8 mouse cellular contexts compared by ENCODE assay signal in genomic region chr12:85280845-85281651, GRCm38 (mm10). TPM values are rescaled to one million over a fixed set of nuclear protein-coding genes. Genes with fewer than 3 reads are reported as not detected.
DNase-seq lines count a peak whose midpoint lies in the region; ATAC-seq and TF ChIP-seq lines count a peak whose summit lies in the region.

No protein-coding gene starts in this region.

- H3K79me2 ChIP-seq in myocyte (ENCODE audit: control insufficient read depth, insufficient read depth) = no peaks in the 10 kb centered on the region

- peak overlapping the region; percentile 91 for H3K4me3 ChIP-seq in kidney, embryonic 16.5 days (ENCODE audit: low read length)
- H3K4me3 ChIP-seq in embryonic facial prominence, embryonic 10.5 days = peak overlapping the region; percentile 84
- no peak overlapping the region for H3K4me3 ChIP-seq in intestine, embryonic 15.5 days (replicated peaks)
- peak overlapping the region; percentile 51 for H3K4me3 ChIP-seq in myocyte

- WGBS in kidney, embryonic 16.5 days = 72% methylated on average over 12 of the region's 12 CpGs
- WGBS in embryonic facial prominence, embryonic 10.5 days = 70% methylated on average over 12 of the region's 12 CpGs
- WGBS in intestine, embryonic 15.5 days = 58% methylated on average over 12 of the region's 12 CpGs

- H3K9me3 ChIP-seq in kidney, embryonic 16.5 days (ENCODE audit: low read length) = no peaks in the 10 kb centered on the region
- H3K9me3 ChIP-seq in embryonic facial prominence, embryonic 10.5 days = no peaks in the 10 kb centered on the region
- H3K9me3 ChIP-seq in intestine, embryonic 15.5 days = no peaks in the 10 kb centered on the region

- 0 out of 2 replicates have a peak, but pooled peaks cover 6% of the 10 kb centered on the region for H3K36me3 ChIP-seq in kidney, embryonic 16.5 days (ENCODE audit: insufficient read depth, low read length)
- H3K36me3 ChIP-seq in embryonic facial prominence, embryonic 10.5 days (replicated peaks) = no peaks in the 10 kb centered on the region
- no peaks in the 10 kb centered on the region for H3K36me3 ChIP-seq in intestine, embryonic 15.5 days
- no peaks in the 10 kb centered on the region for H3K36me3 ChIP-seq in myocyte (ENCODE audit: control insufficient read depth, insufficient read depth)

- H3K9ac ChIP-seq in kidney, embryonic 16.5 days (replicated peaks; ENCODE audit: low read length) = no peak overlapping the region
- H3K9ac ChIP-seq in intestine, embryonic 15.5 days = no peak overlapping the region

- DNase-seq in kidney, adult 11 months = no peak
- DNase-seq in embryonic facial prominence, embryonic 10.5 days (ENCODE audit: low spot score) = no peak
- DNase-seq in adrenal gland, postnatal 36 days = no peak
- DNase-seq in gastrocnemius, postnatal 25 days = no peak
- no peak for DNase-seq in Muller cell, postnatal 12 days (ENCODE audit: inconsistent ontology term)

- H3ac ChIP-seq in myocyte (ENCODE audit: control insufficient read depth, insufficient read length) = no peak overlapping the region

- no peaks in the 10 kb centered on the region for H3K27me3 ChIP-seq in kidney, embryonic 16.5 days (ENCODE audit: insufficient read depth, low read length)
- no peaks in the 10 kb centered on the region for H3K27me3 ChIP-seq in embryonic facial prominence, embryonic 10.5 days (replicated peaks; ENCODE audit: low read depth, poor library complexity, severe bottlenecking)
- no peaks in the 10 kb centered on the region for H3K27me3 ChIP-seq in intestine, embryonic 15.5 days (replicated peaks)
- no peaks in the 10 kb centered on the region for H3K27me3 ChIP-seq in myocyte (ENCODE audit: control insufficient read depth, insufficient read depth, insufficient read length)

- ATAC-seq in kidney, embryonic 16.5 days (ENCODE audit: low FRiP score, low TSS enrichment) = no peak
- ATAC-seq in intestine, embryonic 15.5 days = no peak; the same call in 1 of the 2 replicates

- TF ChIP-seq POLR2A in myocyte (IDR thresholded peaks at IDR 0.05; ENCODE audit: insufficient read length, low read depth) = no peak

- no peak overlapping the region for H3K27ac ChIP-seq in kidney, embryonic 16.5 days (ENCODE audit: low read length)
- no peak overlapping the region for H3K27ac ChIP-seq in embryonic facial prominence, embryonic 10.5 days (replicated peaks)
- H3K27ac ChIP-seq in intestine, embryonic 15.5 days = no peak overlapping the region

- H3K4me1 ChIP-seq in kidney, embryonic 16.5 days (ENCODE audit: insufficient read depth, low read length) = peaks cover 8% of the 10 kb centered on the region
- H3K4me1 ChIP-seq in embryonic facial prominence, embryonic 10.5 days = peaks cover 9% of the 10 kb centered on the region
- H3K4me1 ChIP-seq in intestine, embryonic 15.5 days (replicated peaks) = peaks cover 6% of the 10 kb centered on the region; the same call in 1 of the 2 replicates

- peak overlapping the region; percentile 92 for H3K4me2 ChIP-seq in kidney, embryonic 16.5 days (replicated peaks; ENCODE audit: low read depth, low read length)
- H3K4me2 ChIP-seq in intestine, embryonic 15.5 days (replicated peaks) = peak overlapping the region; percentile 91; the same call in 1 of the 2 replicates
- H3K4me2 ChIP-seq in myocyte (ENCODE audit: low read depth) = peak overlapping the region; percentile 74

TF ChIP-seq in myocyte, 11 proteins besides CTCF, POLR2A, EP300 and RAD21:
- TF ChIP-seq MYOD1 (IDR thresholded peaks at IDR 0.05; ENCODE audit: control insufficient read depth in 1 of 3, insufficient read length in 2 of 3, low read depth in 2 of 3) (no peak), POLR2AphosphoS2 (IDR thresholded peaks at IDR 0.05; ENCODE audit: insufficient read length, low read depth) (no peak), TCF3 (IDR thresholded peaks at IDR 0.05; ENCODE audit: insufficient read length, low read depth) (no peak), MAX (IDR thresholded peaks at IDR 0.05; ENCODE audit: low read depth) (no peak), REST (IDR thresholded peaks at IDR 0.05; ENCODE audit: insufficient read depth, insufficient read length) (no peak), SRF (IDR thresholded peaks at IDR 0.05; ENCODE audit: control insufficient read depth, insufficient read length, low read depth) (no peak), CEBPB (IDR thresholded peaks at IDR 0.05; ENCODE audit: insufficient read depth, poor library complexity, severe bottlenecking) (no peak), E2F4 (IDR thresholded peaks at IDR 0.05; ENCODE audit: insufficient read depth) (no peak), USF1 (IDR thresholded peaks at IDR 0.05; ENCODE audit: low read depth) (no peak), MYOG (IDR thresholded peaks at IDR 0.05; ENCODE audit: control insufficient read depth in 1 of 3, insufficient read depth in 1 of 3, insufficient read length in 2 of 3, low read depth in 2 of 3) (no peak), TCF12 (IDR thresholded peaks at IDR 0.05; ENCODE audit: insufficient read depth, poor library complexity, severe bottlenecking) (no peak)

RNA-seq across cellular contexts. Expression of gene Acyp1, which starts 7.2 kb away (rescaled TPM):
- 57.4 and 57.5 TPM in 2 replicates for polyA plus RNA-seq in kidney, embryonic 16.5 days (2015; fragmentation: Nextera tagmentation; extraction: Ambion mirVana)
- polyA plus RNA-seq in embryonic facial prominence, embryonic 10.5 days (2016; fragmentation: Nextera tagmentation; extraction: Ambion mirVana) = 47.3 and 50.6 TPM in 2 replicates
- polyA plus RNA-seq in intestine, embryonic 15.5 days (2015; fragmentation: Nextera tagmentation; extraction: Ambion mirVana) = 47.6 and 58.2 TPM in 2 replicates
- 22.0 TPM for polyA plus RNA-seq in myocyte (2012; fragmentation: generic; extraction: Trizol)
- 10 to 100 TPM; 28.4 to 37.7 TPM for total RNA-seq in adrenal gland, postnatal 36 days (2021)
- total RNA-seq in gastrocnemius, postnatal 25 days (2021) = 10 to 100 TPM; 41.4 to 47.9 TPM

RNA-seq across cellular contexts. Expression of gene Zc2hc1c, which starts 7.3 kb away (rescaled TPM):
- polyA plus RNA-seq in kidney, embryonic 16.5 days (2015; fragmentation: Nextera tagmentation; extraction: Ambion mirVana) = 4.1 and 4.4 TPM in 2 replicates
- polyA plus RNA-seq in embryonic facial prominence, embryonic 10.5 days (2016; fragmentation: Nextera tagmentation; extraction: Ambion mirVana) = 0.90 and 0.92 TPM in 2 replicates
- 1.7 TPM in 2 replicates for polyA plus RNA-seq in intestine, embryonic 15.5 days (2015; fragmentation: Nextera tagmentation; extraction: Ambion mirVana)
- 1.7 TPM for polyA plus RNA-seq in myocyte (2012; fragmentation: generic; extraction: Trizol)
- 1 to 10 TPM; 1.1 to 1.9 TPM for total RNA-seq in adrenal gland, postnatal 36 days (2021)
- total RNA-seq in gastrocnemius, postnatal 25 days (2021) = 1 to 10 TPM; 1.1 to 1.2 TPM

RNA-seq across cellular contexts. Expression of gene Mlh3, which starts 10.6 kb away (rescaled TPM):
- polyA plus RNA-seq in kidney, embryonic 16.5 days (2015; fragmentation: Nextera tagmentation; extraction: Ambion mirVana) = 9.7 and 10.9 TPM in 2 replicates
- 7.6 and 8.2 TPM in 2 replicates for polyA plus RNA-seq in embryonic facial prominence, embryonic 10.5 days (2016; fragmentation: Nextera tagmentation; extraction: Ambion mirVana)
- 6.7 and 6.9 TPM in 2 replicates for polyA plus RNA-seq in intestine, embryonic 15.5 days (2015; fragmentation: Nextera tagmentation; extraction: Ambion mirVana)
- 1.4 TPM for polyA plus RNA-seq in myocyte (2012; fragmentation: generic; extraction: Trizol)
- 10 to 100 TPM; 11.0 to 12.9 TPM for total RNA-seq in adrenal gland, postnatal 36 days (2021)
- 1 to 10 TPM; 6.3 to 7.3 TPM for total RNA-seq in gastrocnemius, postnatal 25 days (2021)

RNA-seq across cellular contexts. Expression of gene Nek9, which starts 58.1 kb away (rescaled TPM):
- 20.7 and 23.9 TPM in 2 replicates for polyA plus RNA-seq in kidney, embryonic 16.5 days (2015; fragmentation: Nextera tagmentation; extraction: Ambion mirVana)
- polyA plus RNA-seq in embryonic facial prominence, embryonic 10.5 days (2016; fragmentation: Nextera tagmentation; extraction: Ambion mirVana) = 24.5 and 26.6 TPM in 2 replicates
- polyA plus RNA-seq in intestine, embryonic 15.5 days (2015; fragmentation: Nextera tagmentation; extraction: Ambion mirVana) = 16.2 and 16.7 TPM in 2 replicates
- 40.4 TPM for polyA plus RNA-seq in myocyte (2012; fragmentation: generic; extraction: Trizol)
- 10 to 100 TPM; 91.1 to 94.2 TPM for total RNA-seq in adrenal gland, postnatal 36 days (2021)
- 10 to 100 TPM; 76.8 to 83.5 TPM for total RNA-seq in gastrocnemius, postnatal 25 days (2021)
